Mouse (Mus musculus): ENCODE data around the gene Tufm. TPM values are rescaled to one million over a fixed set of nuclear protein-coding genes. Genes with fewer than 3 reads are reported as not detected.

Tufm gene
- total RNA-seq, 1 experiment from 2014 or later, result 108 TPM

DNA sequence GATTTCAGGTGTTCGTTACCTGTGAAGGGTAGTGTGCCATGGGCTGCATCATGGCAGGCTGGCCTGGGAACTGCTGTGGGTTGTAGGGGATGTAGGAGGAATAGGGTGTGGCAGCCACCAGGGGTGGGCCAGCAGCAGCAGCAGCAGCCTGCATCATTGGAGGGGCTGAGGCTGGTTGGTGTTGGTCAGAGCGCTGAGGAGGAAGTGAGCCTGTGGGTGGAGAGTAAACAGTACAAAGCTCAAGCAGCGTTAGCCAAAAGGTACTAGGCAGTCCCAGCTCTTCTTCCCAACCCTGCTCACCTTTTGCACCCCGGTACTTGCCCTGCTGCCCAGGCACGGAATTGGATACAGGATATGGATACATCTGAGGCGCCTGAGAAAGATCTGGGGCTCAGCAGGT, 7.0 kb downstream of the Tufm start:
- no peak for ATAC-seq (replicated peaks; ENCODE audit: low read depth, poor library complexity, severe bottlenecking)

DNA sequence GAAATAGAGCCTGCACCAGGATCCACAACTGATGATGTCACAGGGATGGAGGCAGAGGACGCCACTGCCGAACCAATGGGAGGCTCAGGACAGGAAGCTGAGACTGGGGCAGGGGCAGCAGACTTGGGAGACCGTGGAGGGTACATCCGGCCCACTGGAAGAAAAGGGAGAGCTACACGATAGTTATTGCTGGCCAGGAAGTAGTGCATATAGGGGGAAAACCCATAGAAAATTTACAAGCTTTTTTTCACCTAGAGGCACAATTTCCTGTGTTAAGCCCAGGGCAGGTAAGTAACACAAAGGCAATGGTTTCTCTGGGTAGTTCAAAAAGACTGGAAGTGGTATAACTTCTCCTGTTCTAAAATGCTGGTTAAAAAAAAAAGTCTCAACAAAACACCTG, 9.3 kb downstream of the Tufm start:
- no peak for ATAC-seq (replicated peaks; ENCODE audit: low read depth, poor library complexity, severe bottlenecking)

GRCm38 (mm10) chr7:126497966-126498365, 10.8 kb downstream of the Tufm start:
- ATAC-seq (replicated peaks; ENCODE audit: low read depth, poor library complexity, severe bottlenecking), result no peak

DNA sequence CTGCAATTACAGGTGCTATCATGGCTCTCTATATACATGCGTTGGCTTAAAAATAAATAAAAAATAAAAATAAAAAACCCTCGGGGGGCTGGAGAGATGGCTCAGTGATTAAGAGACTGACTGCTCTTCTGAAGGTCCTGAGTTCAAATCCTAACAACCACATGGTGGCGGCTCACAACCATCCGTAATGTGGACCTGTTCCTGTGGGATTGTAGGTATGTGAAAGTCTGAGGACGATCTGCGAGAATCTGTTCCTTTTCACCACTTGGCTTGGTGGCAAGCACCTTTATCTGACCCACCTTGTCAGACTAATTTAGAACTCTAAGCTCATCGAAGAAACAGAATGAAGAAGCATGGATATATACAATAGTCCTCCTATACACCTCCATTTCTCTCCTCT, 12.3 kb downstream of the Tufm start:
- ATAC-seq (replicated peaks; ENCODE audit: low read depth, poor library complexity, severe bottlenecking), result no peak

DNA sequence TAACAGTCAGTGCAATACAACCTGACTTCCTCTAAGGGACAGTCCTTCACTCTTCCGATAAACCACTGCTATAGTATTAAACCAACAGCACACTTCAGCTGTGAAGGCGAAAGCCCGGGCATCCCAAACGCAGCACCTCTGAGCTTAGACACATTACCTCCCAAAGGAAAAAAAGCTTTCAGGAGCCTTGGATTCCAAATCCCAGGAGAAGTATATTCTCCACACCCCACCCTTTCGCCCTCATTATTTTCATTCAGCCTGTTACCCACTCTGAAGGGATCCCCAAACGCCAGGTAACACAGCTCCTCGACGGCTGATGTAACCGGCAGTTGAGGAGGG, 14.5 kb downstream of the Tufm start:
- ATAC-seq (replicated peaks; ENCODE audit: low read depth, poor library complexity, severe bottlenecking), result no peak

DNA sequence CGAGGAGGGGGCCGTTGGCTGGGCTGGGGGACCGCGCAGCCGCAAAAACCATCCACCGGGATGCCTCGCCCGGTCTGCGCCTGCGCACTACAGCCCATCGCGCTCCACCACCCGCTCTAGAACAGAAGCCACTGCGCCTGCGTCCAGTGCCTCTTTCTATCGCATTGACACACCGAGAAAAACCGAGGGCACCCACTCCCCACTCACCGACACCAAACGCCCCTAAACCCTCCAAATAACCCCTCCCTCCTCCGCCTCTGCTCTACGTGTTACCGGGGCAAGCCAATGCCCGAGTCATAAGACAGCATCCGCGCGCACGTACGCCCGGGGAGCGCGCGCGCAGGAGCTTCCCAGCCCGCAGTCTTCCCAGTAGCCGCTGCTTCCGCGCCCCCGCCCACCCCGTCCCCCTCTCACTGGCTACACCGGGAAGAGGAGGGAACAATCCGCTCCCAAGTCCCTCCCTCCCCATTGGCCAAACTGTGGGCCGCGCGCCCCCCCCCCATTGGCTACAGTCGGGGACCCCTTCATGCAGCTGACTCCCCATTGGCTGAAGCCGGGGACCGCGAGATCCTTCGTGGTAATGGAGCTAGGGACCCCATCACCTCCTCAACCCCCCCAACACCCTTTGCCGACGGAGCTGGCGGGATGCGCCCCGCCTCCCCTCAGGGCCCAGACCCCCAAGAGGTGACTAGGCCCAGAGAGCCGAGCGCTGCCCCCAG, 15.0 kb downstream of the Tufm start:
- ATAC-seq (replicated peaks; ENCODE audit: low read depth, poor library complexity, severe bottlenecking), result peak; percentile 76

GRCm38 (mm10) chr7:126502751-126503150, 15.6 kb downstream of the Tufm start:
- ATAC-seq (replicated peaks; ENCODE audit: low read depth, poor library complexity, severe bottlenecking), result no peak

DNA sequence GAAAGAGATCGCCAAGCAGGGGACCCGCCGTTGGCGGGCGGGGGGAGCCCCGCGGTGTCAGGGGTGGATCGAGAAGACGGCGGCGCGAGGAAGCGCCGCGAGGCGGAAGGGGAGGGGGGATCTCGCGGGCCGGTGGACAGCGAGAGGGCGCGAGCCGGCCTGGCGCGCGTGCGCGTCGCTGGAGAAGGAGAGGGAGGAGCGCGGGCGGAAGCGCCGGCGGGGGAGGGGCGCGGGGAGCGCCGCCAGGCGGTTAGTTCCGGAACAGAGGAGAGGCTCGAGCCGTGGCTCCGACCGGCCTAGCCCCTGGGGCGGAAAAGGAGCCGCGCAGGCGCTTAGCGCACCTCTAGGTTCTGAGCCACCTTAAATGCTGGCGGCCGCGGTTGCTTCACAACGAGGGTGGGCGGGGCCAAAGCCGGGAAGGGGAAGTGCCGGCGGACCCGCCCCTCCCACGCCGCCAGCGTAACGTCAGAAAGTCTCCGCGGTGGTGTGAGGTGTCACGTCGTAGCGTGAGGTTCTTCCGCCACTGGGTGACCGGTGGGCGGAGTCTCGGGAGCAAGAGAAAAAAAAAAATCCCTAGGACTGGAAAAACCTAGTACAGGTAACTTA, 16.2 kb downstream of the Tufm start, which contains the start of gene Atxn2l:
Atxn2l (minus strand) TSS at position 165 of the 606 bp plus-strand sequence.
- ATAC-seq (replicated peaks; ENCODE audit: low read depth, poor library complexity, severe bottlenecking), result peak; percentile 75

DNA sequence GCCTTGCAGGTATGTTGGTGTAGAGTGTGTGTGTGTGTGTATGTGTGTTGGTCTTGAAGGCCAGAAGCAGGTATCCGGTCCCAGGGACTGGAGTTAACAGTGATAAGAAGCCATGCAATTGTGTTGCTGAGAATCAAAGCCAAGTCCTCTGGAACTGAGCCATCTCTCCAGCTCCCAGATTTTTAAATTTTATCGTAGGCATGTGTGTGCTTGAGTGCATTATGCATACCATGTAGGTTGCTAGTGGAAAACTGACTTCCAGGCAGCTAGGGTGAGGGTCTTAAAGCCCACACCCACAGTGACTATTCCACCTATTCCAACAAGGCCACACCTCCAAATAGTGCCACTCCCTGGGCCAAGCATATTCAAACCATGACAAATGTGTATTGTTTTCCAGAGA, 17.8 kb downstream of the Tufm start:
- no peak for ATAC-seq (replicated peaks; ENCODE audit: low read depth, poor library complexity, severe bottlenecking)

DNA sequence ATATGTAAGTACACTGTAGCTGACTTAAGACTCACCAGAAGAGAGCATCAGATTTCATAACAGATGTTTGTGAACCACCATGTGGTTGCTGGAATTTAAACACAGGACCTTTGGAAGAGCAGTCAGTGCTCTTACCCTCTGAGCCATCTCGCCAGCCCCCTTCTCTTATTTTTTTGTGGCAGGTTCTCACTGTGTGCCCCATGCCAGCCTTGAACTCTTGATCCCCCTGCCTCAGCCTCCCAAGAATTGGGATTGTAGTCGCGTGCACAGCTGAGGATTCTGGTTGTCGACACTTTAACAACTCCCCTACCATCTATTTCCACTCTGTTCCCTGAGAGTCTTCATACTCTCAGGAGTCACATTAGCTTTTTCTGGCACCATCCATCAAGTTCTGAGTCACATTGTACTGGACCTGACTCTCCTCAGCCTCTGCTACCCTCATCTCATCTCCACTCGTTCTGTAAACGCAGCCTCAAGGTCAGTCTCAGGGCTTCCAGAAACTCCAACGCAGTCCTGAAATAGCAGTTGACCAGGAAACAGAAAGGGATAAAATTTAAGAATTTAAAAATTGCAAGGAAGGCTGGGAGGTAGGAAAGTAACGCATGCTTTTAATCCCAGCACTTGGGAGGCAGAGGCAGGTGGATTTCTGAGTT, 20.1 kb downstream of the Tufm start:
- ATAC-seq (replicated peaks; ENCODE audit: low read depth, poor library complexity, severe bottlenecking), result no peak

DNA sequence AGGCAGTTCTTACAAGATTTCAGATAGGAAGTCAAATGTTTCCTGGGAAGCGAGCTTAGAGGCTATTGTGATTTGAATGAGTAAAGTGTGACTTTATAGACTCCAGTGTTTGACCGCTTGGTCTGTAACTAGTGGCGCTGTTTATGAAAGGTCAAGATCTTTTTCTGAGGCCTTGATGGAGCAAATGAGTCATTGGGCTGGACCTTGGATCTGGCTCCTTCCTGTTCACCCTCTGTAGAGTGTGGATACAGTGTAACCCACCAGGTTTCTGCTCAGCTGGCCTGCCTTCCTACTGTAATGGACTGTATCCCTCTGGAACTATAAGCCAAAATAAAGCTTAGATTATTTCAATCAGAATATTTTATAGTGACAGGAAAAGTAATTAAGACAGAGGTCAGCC, 24.1 kb downstream of the Tufm start:
- no peak for ATAC-seq (replicated peaks; ENCODE audit: low read depth, poor library complexity, severe bottlenecking)

GRCm38 (mm10) chr7:126518261-126518941, 31.2 kb downstream of the Tufm start:
- ATAC-seq (replicated peaks; ENCODE audit: low read depth, poor library complexity, severe bottlenecking), result no peak

DNA sequence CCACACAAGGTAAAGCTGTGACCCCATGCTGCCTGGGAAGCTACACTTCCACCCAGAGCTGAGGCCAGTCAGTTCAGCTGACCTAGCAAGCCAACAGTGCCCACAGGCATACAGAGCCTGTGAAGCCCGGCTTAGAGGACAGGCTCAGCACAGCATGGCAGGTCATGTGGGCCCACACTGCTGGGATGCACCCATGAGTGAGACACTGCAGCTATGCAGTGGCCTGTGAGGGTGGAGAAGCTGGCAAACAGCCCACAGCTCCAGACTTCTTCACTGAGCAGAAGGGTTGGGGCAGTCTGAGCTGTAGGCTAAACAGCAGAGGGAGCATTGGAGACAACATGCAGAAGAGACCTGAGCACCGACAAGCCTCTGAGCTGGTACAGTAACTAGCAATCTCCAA, 32.4 kb downstream of the Tufm start:
- no peak for ATAC-seq (replicated peaks; ENCODE audit: low read depth, poor library complexity, severe bottlenecking)

GRCm38 (mm10) chr7:126523316-126523715, 36.2 kb downstream of the Tufm start:
- ATAC-seq (replicated peaks; ENCODE audit: low read depth, poor library complexity, severe bottlenecking), result no peak

DNA sequence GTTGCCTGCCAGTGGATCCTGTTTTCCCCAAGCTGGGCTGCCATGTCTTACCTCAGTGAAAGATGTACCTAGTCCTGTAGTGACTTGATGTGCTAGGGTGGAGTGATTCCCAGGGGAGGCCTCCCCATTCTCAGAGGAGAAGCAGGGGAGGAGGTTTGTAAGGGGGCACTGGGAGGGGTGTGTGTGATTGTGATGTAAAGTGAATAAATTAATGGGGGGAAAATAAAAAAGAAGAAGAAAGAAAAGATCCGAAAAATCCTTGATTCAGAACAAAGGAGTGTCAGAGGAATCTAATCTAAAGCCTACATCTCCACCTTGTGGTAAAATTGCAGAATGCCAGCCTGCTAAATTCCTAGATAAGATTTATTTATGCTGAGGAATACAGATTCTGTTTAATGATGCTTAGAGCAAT, 41.0 kb downstream of the Tufm start:
- ATAC-seq (replicated peaks; ENCODE audit: low read depth, poor library complexity, severe bottlenecking), result peak; percentile 76

- no peak for ATAC-seq (replicated peaks; ENCODE audit: low read depth, poor library complexity, severe bottlenecking)
Observed at GRCm38 (mm10) chr7:126533434-126533833, 46.3 kb downstream of the Tufm start.

- peak; percentile 71 for ATAC-seq (replicated peaks; ENCODE audit: low read depth, poor library complexity, severe bottlenecking)
Observed at GRCm38 (mm10) chr7:126535766-126536165, 48.6 kb downstream of the Tufm start.

DNA sequence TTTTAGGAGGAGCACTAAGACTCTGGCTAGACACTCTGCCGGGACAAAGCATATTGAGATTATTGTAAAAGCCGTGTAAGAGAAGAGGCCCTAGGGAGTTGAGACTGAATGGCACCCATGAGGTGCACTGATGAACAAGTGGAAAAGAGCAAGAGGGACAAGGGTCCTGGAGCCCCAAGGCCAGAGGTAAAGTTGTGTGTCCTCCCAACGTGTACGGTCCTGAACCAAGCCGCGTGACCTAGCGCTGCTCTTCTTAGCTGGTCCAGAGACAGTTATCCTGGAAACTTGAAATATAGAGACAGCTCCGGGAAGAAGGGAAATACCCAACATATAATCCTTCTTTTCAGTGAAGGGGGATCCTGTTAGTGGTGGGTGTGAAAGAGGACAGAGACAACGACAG, 49.3 kb downstream of the Tufm start:
- no peak for ATAC-seq (replicated peaks; ENCODE audit: low read depth, poor library complexity, severe bottlenecking)

- 0 out of 2 replicates have a peak, but pooled peaks have one; percentile 36 for ATAC-seq (replicated peaks; ENCODE audit: low read depth, poor library complexity, severe bottlenecking)
Observed at GRCm38 (mm10) chr7:126537820-126538585, 50.8 kb downstream of the Tufm start.

Measured in common myeloid progenitor, adult 5-6 weeks (primary cell).